Mouse (Mus musculus): ENCODE measurements around the gene Nup62.
A peak's percentile ranks its signal among the peaks of the same experiment; 100 is the strongest.
"Not testable (repeated sequence)": the region's sequence is repeated elsewhere in the genome, so short reads cannot be mapped to it uniquely, and the experiment has no call there.

The Nup62 gene

GRCm38 (mm10) chr7:44866276-44867009 lies 50.6 kb downstream of the Nup62 start:
- peak; percentile 63 for DNase-seq

GRCm38 (mm10) chr7:44867010-44867702 lies 51.3 kb downstream of the Nup62 start:
- peak; percentile 58 for DNase-seq

GRCm38 (mm10) chr7:44867802-44868201 lies 51.9 kb downstream of the Nup62 start:
- DNase-seq, result peak; percentile 57

GRCm38 (mm10) chr7:44868465-44868864 lies 52.6 kb downstream of the Nup62 start:
- DNase-seq, result no peak

GRCm38 (mm10) chr7:44868919-44869696 lies 53.2 kb downstream of the Nup62 start:
- peak; percentile 76 for DNase-seq

GRCm38 (mm10) chr7:44869697-44870528 lies 54.0 kb downstream of the Nup62 start, which contains the start of gene Ptov1:
Gene Ptov1, minus strand, starts transcription at chr7:44869788.
- peak; percentile 98 for DNase-seq

- peak; percentile 70 for DNase-seq
Observed at GRCm38 (mm10) chr7:44870614-44871013, 54.7 kb downstream of the Nup62 start.

- peak; percentile 54 for DNase-seq
Observed at GRCm38 (mm10) chr7:44871181-44871580, 55.3 kb downstream of the Nup62 start.

- not testable (repeated sequence) for DNase-seq
Observed at GRCm38 (mm10) chr7:44871774-44872173, 55.9 kb downstream of the Nup62 start.

- DNase-seq, result no peak
Observed at GRCm38 (mm10) chr7:44877833-44878232, 61.9 kb downstream of the Nup62 start.

Measured in cerebellum, adult 9-10 months (tissue).